Mouse (Mus musculus) right cerebral cortex, adult 2 months (tissue): ENCODE results near the gene Trak1.
A peak's percentile ranks its signal among the peaks of the same experiment; 100 is the strongest.

Experiments used
- DNase-seq, 2 experiments: peaks; one replicate each; pipeline ENCODE4 v3.0.0; 2021 to 2022; ENCODE audit warnings: low spot score in 2 of 2

Gene Trak1

GRCm38 (mm10) chr9:121487216-121487615 is 189.9 kb downstream of the Trak1 start:
- DNase-seq = peak in 1 of 2 experiments; percentile 53

GRCm38 (mm10) chr9:121491592-121492240 is 194.4 kb downstream of the Trak1 start:
- no peak for DNase-seq

GRCm38 (mm10) chr9:121494006-121494767 is 196.9 kb downstream of the Trak1 start:
- DNase-seq = no peak

- peak; percentile 75 to 82 for DNase-seq
Measured at GRCm38 (mm10) chr9:121495529-121495928, 198.2 kb downstream of the Trak1 start, which contains the start of gene Cck. Cck (minus strand) TSS chr9:121495694.

GRCm38 (mm10) chr9:121496102-121496501 is 198.8 kb downstream of the Trak1 start:
- peak in 1 of 2 experiments; percentile 66 for DNase-seq

- DNase-seq = peak; percentile 61 to 73
Measured at GRCm38 (mm10) chr9:121505346-121505745, 208.0 kb downstream of the Trak1 start.

GRCm38 (mm10) chr9:121506478-121507180 is 209.3 kb downstream of the Trak1 start:
- DNase-seq = peak; percentile 61 to 73

- DNase-seq = no peak
Measured at GRCm38 (mm10) chr9:121511911-121512310, 214.6 kb downstream of the Trak1 start.

- no peak for DNase-seq
Measured at GRCm38 (mm10) chr9:121514462-121514861, 217.2 kb downstream of the Trak1 start.

GRCm38 (mm10) chr9:121520047-121520446 is 222.7 kb downstream of the Trak1 start:
- DNase-seq = no peak
